Mouse (Mus musculus) kidney, embryonic 14.5 days (tissue): ENCODE results near the gene Dnajb8. TPM values are rescaled to one million over a fixed set of nuclear protein-coding genes. Genes with fewer than 3 reads are reported as not detected.

Source experiments
- ATAC-seq: fragments of 200-750 bp; cut with Nextera tagmentation; 2 replicates; pipeline ENCODE4 v1.8.0; 2017; ENCODE audit warnings: moderate number of reproducible peaks, mild to moderate bottlenecking, moderate TSS enrichment, moderate library complexity; ENCODE audit not compliant: low FRiP score, low TSS enrichment
- H3K27ac ChIP-seq: fragments of 300-500 bp; sonication (generic); 2 replicates; pipeline ENCODE4 v1.5.1; 2014; ENCODE audit warnings: low read depth, mild to moderate bottlenecking, low read length, moderate library complexity, mixed read lengths
- H3K27me3 ChIP-seq: fragments of 300-500 bp; sonication (generic); 2 replicates; pipeline ENCODE4 v1.6.1; 2014; ENCODE audit warnings: mild to moderate bottlenecking, low read length; ENCODE audit not compliant: control insufficient read depth, insufficient read depth
- H3K36me3 ChIP-seq: fragments of 300-500 bp; sonication (generic); 2 replicates; pipeline ENCODE4 v1.6.1; 2014; ENCODE audit warnings: low read length, mixed read lengths; ENCODE audit not compliant: control insufficient read depth, insufficient read depth
- H3K4me1 ChIP-seq: fragments of 300-500 bp; sonication (generic); 2 replicates; pipeline ENCODE4 v1.6.1; 2014; ENCODE audit warnings: low read length, mixed read lengths; ENCODE audit not compliant: control insufficient read depth, insufficient read depth
- H3K4me2 ChIP-seq: fragments of 300-500 bp; sonication (generic); replicated peaks from 2 replicates; pipeline ENCODE4 v1.6.1; 2014; ENCODE audit warnings: low read depth, mild to moderate bottlenecking, low read length
- H3K4me3 ChIP-seq: fragments of 300-500 bp; sonication (generic); 2 replicates; pipeline ENCODE4 v1.5.1; 2014; ENCODE audit warnings: mild to moderate bottlenecking, low read length
- H3K9ac ChIP-seq: fragments of 300-500 bp; sonication (generic); 2 replicates; pipeline ENCODE4 v1.6.1; 2014; ENCODE audit warnings: low read depth, mild to moderate bottlenecking, low read length, moderate library complexity
- H3K9me3 ChIP-seq: fragments of 300-500 bp; sonication (generic); 2 replicates; pipeline ENCODE4 v1.6.1; 2016; ENCODE audit warnings: low read length; ENCODE audit not compliant: control insufficient read depth
- WGBS: fragments of 180-500 bp; shearing (Covaris S2); extraction: QIAGEN DNeasy Blood & Tissue Kit; methylation state at CpG from one replicate; pipeline ENCODE4 v1.1.7; 2014; 5-methylcytosine and 5-hydroxymethylcytosine counted together
- polyA plus RNA-seq: library from polyadenylated mRNA; unstranded; fragments of >200 nt; fragmentation: Nextera tagmentation; extraction: Ambion mirVana; gene quantifications from 2 replicates; pipeline ENCODE4 v1.2.1, GENCODE M21; 2014

Dnajb8 gene
- polyA plus RNA-seq, 1 experiment from 2014 or later: not detected

- WGBS: 41% methylated on average over 6 of the region's 6 CpGs
Observed at GRCm38 (mm10) chr6:88274623-88275022, 52.6 kb downstream of the Dnajb8 start.

GRCm38 (mm10) chr6:88276221-88276620, 54.2 kb downstream of the Dnajb8 start:
- Histone ChIP-seq H3K9ac (no peak overlapping the region), H3K36me3 (no peaks in the 10 kb centered on the region), H3K27ac (no peak overlapping the region), H3K4me3 (no peak overlapping the region), H3K27me3 (no peaks in the 10 kb centered on the region), H3K4me1 (peaks cover 20% of the 10 kb centered on the region), H3K4me2 (no peak overlapping the region), H3K9me3 (no peaks in the 10 kb centered on the region)
- 80% methylated on average over 4 of the region's 4 CpGs for WGBS
- no peak for ATAC-seq

More at GRCm38 (mm10) chr6:88274623-88275022, 52.6 kb downstream of the Dnajb8 start:
- no peaks in the 10 kb centered on the region for H3K36me3 ChIP-seq
- peaks cover 20% of the 10 kb centered on the region for H3K4me1 ChIP-seq
- no peaks in the 10 kb centered on the region for H3K9me3 ChIP-seq
- no peaks in the 10 kb centered on the region for H3K27me3 ChIP-seq
- H3K27ac ChIP-seq: no peak overlapping the region
- no peak overlapping the region for H3K4me3 ChIP-seq
- ATAC-seq: no peak
- no peak overlapping the region for H3K4me2 ChIP-seq
- no peak overlapping the region for H3K9ac ChIP-seq

- no peak for ATAC-seq
- no peaks in the 10 kb centered on the region for H3K36me3 ChIP-seq
- 92% methylated on average over 4 of the region's 4 CpGs for WGBS
- no peak overlapping the region for H3K4me3 ChIP-seq
- no peaks in the 10 kb centered on the region for H3K27me3 ChIP-seq
- H3K9ac ChIP-seq: no peak overlapping the region
- H3K9me3 ChIP-seq: no peaks in the 10 kb centered on the region
- peaks cover 19% of the 10 kb centered on the region for H3K4me1 ChIP-seq
- H3K27ac ChIP-seq: no peak overlapping the region
- H3K4me2 ChIP-seq: no peak overlapping the region
Observed at GRCm38 (mm10) chr6:88277242-88277641, 55.2 kb downstream of the Dnajb8 start.

DNA sequence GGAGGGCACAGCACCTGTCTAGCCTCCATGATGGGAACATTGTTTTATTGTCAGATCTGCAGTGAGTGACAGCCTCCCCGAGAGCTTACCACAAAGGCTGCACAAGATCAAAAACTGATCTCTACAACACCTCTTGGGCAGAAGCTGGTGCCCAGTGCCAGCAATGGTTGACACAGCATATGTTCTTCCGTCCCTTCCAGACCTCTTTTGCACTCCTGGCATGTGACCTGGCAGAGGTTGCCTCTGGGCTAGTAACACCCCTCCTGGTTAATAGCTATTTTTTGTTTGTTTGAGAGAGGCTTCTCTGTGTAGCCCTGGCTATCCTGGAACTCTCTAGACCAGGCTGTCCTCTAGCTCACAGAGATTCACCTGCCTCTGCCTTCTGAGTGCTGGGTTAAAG, 56.1 kb downstream of the Dnajb8 start:
- Histone ChIP-seq H3K4me2 (no peak overlapping the region), H3K27ac (no peak overlapping the region), H3K4me1 (peaks cover 13% of the 10 kb centered on the region), H3K36me3 (no peaks in the 10 kb centered on the region), H3K4me3 (no peak overlapping the region), H3K27me3 (no peaks in the 10 kb centered on the region), H3K9me3 (no peaks in the 10 kb centered on the region), H3K9ac (no peak overlapping the region)
- 96% methylated on average over 2 of the region's 2 CpGs for WGBS
- no peak for ATAC-seq

- 82% methylated on average over 6 of the region's 6 CpGs for WGBS
- H3K27me3 ChIP-seq: no peaks in the 10 kb centered on the region
- no peak overlapping the region for H3K4me3 ChIP-seq
- H3K27ac ChIP-seq: no peak overlapping the region
- no peaks in the 10 kb centered on the region for H3K9me3 ChIP-seq
- no peak for ATAC-seq
- 0 out of 2 replicates have a peak, but pooled peaks cover 4% of the 10 kb centered on the region for H3K4me1 ChIP-seq
- H3K36me3 ChIP-seq: no peaks in the 10 kb centered on the region
- H3K4me2 ChIP-seq: no peak overlapping the region
- H3K9ac ChIP-seq: no peak overlapping the region
Observed at GRCm38 (mm10) chr6:88290129-88290766, 68.2 kb downstream of the Dnajb8 start.

- Histone ChIP-seq H3K36me3 (no peaks in the 10 kb centered on the region; the same call in 1 of the 2 replicates), H3K4me3 (no peak overlapping the region), H3K27ac (no peak overlapping the region), H3K27me3 (no peaks in the 10 kb centered on the region), H3K9me3 (no peaks in the 10 kb centered on the region), H3K4me1 (0 out of 2 replicates have a peak, but pooled peaks cover 4% of the 10 kb centered on the region), H3K9ac (no peak overlapping the region), H3K4me2 (no peak overlapping the region)
- no peak for ATAC-seq
- 79% methylated on average over 4 of the region's 4 CpGs for WGBS
Observed at GRCm38 (mm10) chr6:88292274-88292909, 70.3 kb downstream of the Dnajb8 start.

DNA sequence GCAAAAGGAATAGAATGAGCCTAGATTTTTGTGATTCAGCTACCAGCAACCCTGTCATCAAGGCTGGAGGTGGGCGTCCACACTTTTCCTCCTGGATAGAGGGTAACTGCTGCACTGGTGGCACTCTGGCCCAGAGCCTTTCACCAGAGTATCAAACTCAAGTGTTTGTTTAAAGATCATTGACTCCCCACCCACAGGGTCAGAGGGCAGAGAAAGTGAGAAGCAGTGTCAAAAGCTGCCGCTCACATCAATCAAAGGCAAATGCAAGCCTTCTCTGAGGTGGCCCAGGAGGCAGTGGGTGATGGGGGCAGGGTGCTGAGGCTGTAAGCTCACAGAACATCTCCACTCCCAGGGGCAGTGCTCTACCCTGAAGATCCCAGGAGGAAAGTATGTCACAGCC, 77.4 kb downstream of the Dnajb8 start:
- no peaks in the 10 kb centered on the region for H3K4me1 ChIP-seq
- H3K4me3 ChIP-seq: no peak overlapping the region
- no peak overlapping the region for H3K27ac ChIP-seq
- no peaks in the 10 kb centered on the region for H3K9me3 ChIP-seq
- no peak for ATAC-seq
- H3K36me3 ChIP-seq: peaks cover 4% of the 10 kb centered on the region; the same call in 1 of the 2 replicates
- 20% methylated on average over 2 of the region's 2 CpGs for WGBS
- H3K27me3 ChIP-seq: no peaks in the 10 kb centered on the region
- H3K9ac ChIP-seq: no peak overlapping the region
- no peak overlapping the region for H3K4me2 ChIP-seq

DNA sequence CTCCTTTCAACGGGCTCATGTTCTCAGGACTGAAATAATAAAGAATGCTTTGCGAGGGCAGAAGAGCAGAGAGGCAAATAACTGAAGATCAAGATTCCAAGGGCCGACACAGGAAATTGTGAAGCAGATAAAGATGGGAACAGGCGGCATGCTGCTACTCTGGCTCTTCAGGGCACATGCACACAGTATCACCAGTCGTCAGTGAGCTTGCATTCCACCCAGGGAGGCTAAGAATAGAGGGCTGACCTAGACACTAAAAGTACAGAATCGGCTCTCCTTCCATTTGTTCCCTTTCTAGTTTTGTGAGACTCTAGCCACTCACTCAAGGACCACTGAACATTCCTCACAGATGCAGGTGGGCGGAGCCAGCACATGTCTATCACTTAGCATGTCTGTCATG, 79.2 kb downstream of the Dnajb8 start:
- 62% methylated on average over 7 of the region's 7 CpGs for WGBS
- Histone ChIP-seq H3K9ac (no peak overlapping the region), H3K4me2 (no peak overlapping the region), H3K4me1 (no peaks in the 10 kb centered on the region), H3K27ac (no peak overlapping the region), H3K27me3 (no peaks in the 10 kb centered on the region), H3K4me3 (no peak overlapping the region), H3K36me3 (peaks cover 4% of the 10 kb centered on the region; the same call in 1 of the 2 replicates), H3K9me3 (no peaks in the 10 kb centered on the region)
- no peak for ATAC-seq
